16 mouse cellular contexts compared by ENCODE assay signal in the genomic region with DNA sequence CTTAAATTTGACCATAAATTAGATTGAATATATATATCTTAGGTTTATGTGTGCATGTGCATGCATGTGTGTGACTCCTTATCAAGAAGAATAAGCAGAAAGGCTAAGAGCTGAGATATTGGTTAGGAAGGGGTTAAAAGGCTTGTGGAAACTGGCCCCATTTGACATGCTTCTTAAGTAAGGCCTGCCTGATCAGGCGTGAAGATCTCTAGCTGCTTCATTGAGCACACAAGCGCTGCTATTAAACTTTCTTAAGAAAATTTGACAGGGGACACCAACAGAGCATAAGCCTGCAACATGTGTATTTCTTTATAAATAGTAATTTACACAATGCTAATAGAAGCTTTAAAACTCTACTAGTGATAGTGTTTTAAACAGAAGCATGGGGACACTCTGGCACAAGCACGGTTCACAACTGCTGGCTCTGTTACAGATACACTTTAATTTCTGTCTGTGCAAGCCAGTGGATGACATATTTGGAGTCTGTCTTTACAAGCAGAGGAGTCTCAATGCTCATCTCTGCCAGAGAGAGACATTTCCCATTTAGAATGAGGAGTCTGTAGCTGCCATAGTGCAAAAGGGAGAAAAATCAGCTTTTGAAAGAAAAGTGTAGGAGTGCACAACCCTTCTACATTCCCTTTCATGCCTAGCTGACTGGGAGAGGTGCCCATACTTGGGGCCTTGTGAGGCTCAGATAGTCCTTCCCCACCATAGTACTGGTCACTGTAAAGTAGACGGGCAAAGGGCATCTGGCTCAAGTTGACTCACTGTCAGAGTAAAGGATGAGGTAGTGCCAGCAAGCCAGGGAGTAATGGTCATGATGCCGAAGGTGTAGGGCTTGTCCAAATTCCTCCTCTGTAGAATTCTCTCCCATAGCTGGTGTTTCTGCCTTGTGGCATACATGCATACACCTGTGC.
A peak's percentile ranks its signal among the peaks of the same experiment; 100 is the strongest.
DNase-seq lines count a peak whose midpoint lies in the region; ATAC-seq lines count a peak whose summit lies in the region.
"Had no signal": no experiment of that assay in that cellular context is flagged by ENCODE, and none has a peak within 500 bp of the region (broad histone marks: within the 10 kb centered on the region; RNA-seq: fewer than 3 reads in every experiment).

No protein-coding gene starts in this region.

- peaks cover 8% of the 10 kb centered on the region for H3K4me1 ChIP-seq in neural tube, embryonic 11.5 days (ENCODE audit: control insufficient read depth, insufficient read depth, low read length)
- H3K4me1 ChIP-seq in hindbrain, embryonic 13.5 days (replicated peaks): peaks cover 16% of the 10 kb centered on the region
- H3K4me1 ChIP-seq: liver, embryonic 15.5 days had no signal

- ATAC-seq in neural tube, embryonic 11.5 days (ENCODE audit: insufficient read depth, low FRiP score, low TSS enrichment): no peak; the same call in 1 of the 2 replicates
- ATAC-seq in hindbrain, embryonic 13.5 days (ENCODE audit: low FRiP score): peak; percentile 53; the same call in 1 of the 2 replicates
- ATAC-seq: CD4-positive, CD25-positive, alpha-beta regulatory T cell, adult 4 months; intestine, embryonic 16.5 days; Patski had no signal

- peak; percentile 23 for DNase-seq in neural tube, embryonic 11.5 days (ENCODE audit: low spot score)
- DNase-seq in neural tube, embryonic 10.5 days (ENCODE audit: extremely low spot score, low spot score): no peak
- peak; percentile 12 for DNase-seq in kidney, postnatal 14 days
- no peak for DNase-seq in gastrocnemius, adult 18-20 months (ENCODE audit: low spot score)
- no peak for DNase-seq in heart, adult 8-10 months (ENCODE audit: low spot score)
- no peak for DNase-seq in right cerebral cortex, postnatal 36 days (ENCODE audit: low spot score in 2 of 2)
- DNase-seq in T-cell, adult 2 months (ENCODE audit: low spot score): no peak
- DNase-seq: adrenal gland, postnatal 14 days; cerebellum, adult 9-11 months; gastrocnemius, postnatal 10 days had no signal

- H3K4me2 ChIP-seq in neural tube, embryonic 11.5 days (ENCODE audit: low read depth): no peak overlapping the region
- H3K4me2 ChIP-seq in hindbrain, embryonic 13.5 days: no peak overlapping the region
- H3K4me2 ChIP-seq: liver, embryonic 15.5 days had no signal

- H3K27ac ChIP-seq in neural tube, embryonic 11.5 days (ENCODE audit: low read depth, low read length): no peak overlapping the region
- peak overlapping the region; percentile 56 for H3K27ac ChIP-seq in hindbrain, embryonic 13.5 days
- H3K27ac ChIP-seq: liver, embryonic 15.5 days; macrophage had no signal

- no peaks in the 10 kb centered on the region for H3K27me3 ChIP-seq in neural tube, embryonic 11.5 days (ENCODE audit: control insufficient read depth, insufficient read depth, low read length)
- H3K27me3 ChIP-seq in hindbrain, embryonic 13.5 days: no peaks in the 10 kb centered on the region
- H3K27me3 ChIP-seq: liver, embryonic 15.5 days; Patski had no signal

- H3K9me3 ChIP-seq in neural tube, embryonic 11.5 days (ENCODE audit: control insufficient read depth, low read length): no peaks in the 10 kb centered on the region
- no peaks in the 10 kb centered on the region for H3K9me3 ChIP-seq in hindbrain, embryonic 13.5 days
- H3K9me3 ChIP-seq: liver, embryonic 15.5 days had no signal

- 26% methylated on average over 5 of the region's 5 CpGs for WGBS in neural tube, embryonic 11.5 days
- 19% methylated on average over 5 of the region's 5 CpGs for WGBS in hindbrain, embryonic 13.5 days

- no peaks in the 10 kb centered on the region for H3K36me3 ChIP-seq in neural tube, embryonic 11.5 days (ENCODE audit: control insufficient read depth, insufficient read depth, low read length)
- no peaks in the 10 kb centered on the region for H3K36me3 ChIP-seq in hindbrain, embryonic 13.5 days
- H3K36me3 ChIP-seq: liver, embryonic 15.5 days had no signal

- H3K4me3 ChIP-seq in neural tube, embryonic 11.5 days (ENCODE audit: low read depth, low read length): no peak overlapping the region
- no peak overlapping the region for H3K4me3 ChIP-seq in hindbrain, embryonic 13.5 days
- H3K4me3 ChIP-seq: liver, embryonic 15.5 days had no signal

- H3K9ac ChIP-seq in neural tube, embryonic 11.5 days (ENCODE audit: low read length): no peak overlapping the region
- H3K9ac ChIP-seq in hindbrain, embryonic 13.5 days: no peak overlapping the region; the same call in 1 of the 2 replicates
- H3K9ac ChIP-seq: liver, embryonic 15.5 days had no signal

Comparison
In these comparisons a context has a peak if more than half of its experiments do, and no peak if none do; other contexts are left out.
1. DNase-seq: peak in neural tube, embryonic 11.5 days (single experiment) and kidney, postnatal 14 days (single experiment); none in neural tube, embryonic 10.5 days (single experiment), gastrocnemius, adult 18-20 months (single experiment), heart, adult 8-10 months (single experiment), right cerebral cortex, postnatal 36 days (0 of 2) and T-cell, adult 2 months (single experiment).